Mouse (Mus musculus) cerebellum, postnatal 14 days (tissue): ENCODE measurements around the gene Wbp1.
A peak's percentile ranks its signal among the peaks of the same experiment; 100 is the strongest.

ENCODE experiments used
- DNase-seq, 2 experiments: peaks; one replicate each; pipeline ENCODE4 v3.0.0; 2021; ENCODE audit warnings: mixed read lengths in 2 of 2

The Wbp1 gene

DNA sequence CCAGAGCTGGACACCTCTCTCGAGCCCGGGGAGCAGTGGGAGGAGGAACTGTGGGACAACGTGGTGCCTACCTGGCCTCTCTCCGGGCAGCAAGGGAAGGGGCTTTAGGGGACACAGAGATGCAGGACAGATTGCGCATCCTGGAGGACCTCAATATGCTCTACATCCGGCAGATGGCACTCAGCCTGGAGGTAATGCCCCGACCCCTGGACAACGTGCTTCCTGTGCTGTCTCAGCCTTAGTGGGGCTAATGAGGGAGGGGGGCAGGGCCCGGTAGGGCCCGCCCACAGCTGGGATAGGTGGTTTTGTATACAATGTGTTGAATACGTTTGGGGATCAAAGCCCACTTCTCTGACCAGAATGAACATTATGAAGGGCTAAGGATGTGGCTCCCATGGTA, 16.7 kb upstream of the Wbp1 start:
- no peak for DNase-seq

DNA sequence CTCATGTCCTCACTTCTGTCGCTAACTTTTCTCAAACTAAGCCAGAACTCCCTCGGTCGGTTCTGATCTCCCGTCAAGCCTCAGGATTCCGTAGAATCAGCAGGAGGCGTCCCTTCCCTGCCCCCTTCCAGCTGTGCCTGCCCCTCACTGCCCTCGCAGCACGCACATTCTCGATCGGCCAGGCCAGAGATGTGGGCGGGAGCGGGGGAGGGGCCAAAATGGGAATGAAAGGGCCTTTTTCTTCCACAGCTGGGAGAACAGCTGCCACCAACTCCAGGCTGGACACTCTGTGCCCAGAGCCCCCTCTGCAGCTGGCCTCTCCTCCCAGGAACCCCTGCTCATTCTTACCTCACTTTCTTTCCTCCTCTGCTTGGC, 16.2 kb upstream of the Wbp1 start:
- peak in 1 of 2 experiments; percentile 53 for DNase-seq

DNA sequence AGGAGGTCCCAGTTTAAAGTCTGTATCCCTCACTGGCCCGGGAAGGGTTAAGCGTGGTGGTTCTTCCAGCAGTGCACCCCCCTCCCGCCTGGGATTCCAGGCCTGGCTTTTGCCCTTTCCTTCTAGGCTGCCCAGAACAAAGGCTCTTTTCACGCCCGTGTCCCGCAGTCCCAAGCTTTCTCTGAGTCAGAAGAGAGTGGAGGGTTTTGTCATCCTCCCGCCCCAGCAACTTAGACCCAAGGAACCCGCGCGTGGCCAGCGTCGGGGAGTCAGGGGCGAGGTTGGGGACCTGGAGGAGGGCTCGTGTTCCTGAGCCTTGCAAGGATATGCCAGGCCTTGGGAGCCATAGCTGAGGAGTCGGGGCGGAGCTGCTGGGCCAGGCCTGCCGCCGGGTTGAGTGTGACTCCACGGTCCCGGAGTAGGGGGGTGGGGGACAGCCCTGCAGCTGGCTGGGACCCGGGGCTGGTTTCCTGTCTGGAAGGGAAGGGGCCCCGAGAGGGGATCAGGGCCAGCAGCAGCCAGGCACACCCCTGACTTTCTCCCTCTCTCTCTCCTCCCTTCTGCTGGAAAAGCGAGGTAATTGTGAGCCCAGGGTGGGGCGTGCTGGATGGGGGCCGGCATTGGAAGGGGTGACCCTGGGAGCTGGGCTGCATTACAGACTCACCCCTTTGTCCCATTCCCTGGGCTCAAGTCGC, 15.7 kb upstream of the Wbp1 start:
- peak in 1 of 2 experiments; percentile 38 for DNase-seq

DNA sequence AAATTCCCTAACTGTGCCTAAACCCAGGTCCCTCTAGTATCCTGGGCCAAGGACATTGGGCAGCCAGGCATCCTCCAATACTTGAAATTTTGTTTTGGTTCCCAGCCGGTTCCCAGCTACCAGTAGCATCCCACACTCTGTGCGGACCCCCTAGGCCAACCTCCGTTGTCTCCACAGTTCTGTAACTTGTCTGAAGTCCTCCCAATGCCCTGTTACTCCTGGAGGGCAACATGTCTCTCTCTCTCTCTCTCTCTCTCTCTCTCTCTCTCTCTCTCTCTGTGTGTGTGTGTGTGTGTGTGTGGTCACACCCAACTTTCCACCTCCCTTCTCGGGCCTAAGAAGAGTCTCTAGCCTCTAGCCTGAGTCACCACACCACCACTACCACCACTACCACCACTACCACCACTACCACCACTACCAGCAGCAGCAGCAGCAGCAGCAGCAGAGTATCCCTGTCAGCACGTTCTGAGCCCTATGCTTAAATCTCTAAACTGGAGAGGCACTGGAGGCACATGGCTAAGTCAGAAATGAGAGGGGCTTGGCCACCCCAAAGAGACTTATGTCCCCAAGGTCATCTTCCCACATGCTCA, 15.0 kb upstream of the Wbp1 start:
- no peak for DNase-seq

DNA sequence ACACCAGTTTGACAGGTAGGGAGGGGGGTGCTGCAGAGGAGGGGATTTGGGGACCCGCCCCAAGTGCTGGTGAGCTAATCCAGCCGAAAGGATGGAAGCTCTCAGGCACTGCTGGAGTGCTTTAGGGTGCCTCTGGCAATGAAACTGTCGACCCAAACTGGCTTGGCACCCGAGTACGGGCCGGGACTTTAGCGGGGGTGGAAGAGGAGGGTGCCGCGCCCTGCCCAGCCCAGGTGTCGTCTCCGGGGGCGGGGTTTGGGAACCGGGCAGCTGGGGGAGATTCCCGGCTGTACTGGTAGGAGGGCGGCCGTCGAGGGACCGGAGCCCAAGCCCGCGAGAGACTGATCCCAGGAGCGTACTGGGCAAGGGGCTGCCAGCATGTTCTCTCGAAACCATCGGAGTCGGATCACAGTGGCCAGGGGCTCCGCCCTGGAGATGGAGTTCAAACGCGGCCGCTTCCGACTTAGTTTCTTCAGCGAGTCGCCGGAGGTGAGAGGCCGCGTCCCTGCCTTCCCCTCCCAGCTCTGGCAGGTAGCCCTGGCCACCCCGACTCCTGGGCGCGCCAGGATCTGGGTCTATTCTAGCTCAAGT, 14.3 kb upstream of the Wbp1 start:
- no peak for DNase-seq

DNA sequence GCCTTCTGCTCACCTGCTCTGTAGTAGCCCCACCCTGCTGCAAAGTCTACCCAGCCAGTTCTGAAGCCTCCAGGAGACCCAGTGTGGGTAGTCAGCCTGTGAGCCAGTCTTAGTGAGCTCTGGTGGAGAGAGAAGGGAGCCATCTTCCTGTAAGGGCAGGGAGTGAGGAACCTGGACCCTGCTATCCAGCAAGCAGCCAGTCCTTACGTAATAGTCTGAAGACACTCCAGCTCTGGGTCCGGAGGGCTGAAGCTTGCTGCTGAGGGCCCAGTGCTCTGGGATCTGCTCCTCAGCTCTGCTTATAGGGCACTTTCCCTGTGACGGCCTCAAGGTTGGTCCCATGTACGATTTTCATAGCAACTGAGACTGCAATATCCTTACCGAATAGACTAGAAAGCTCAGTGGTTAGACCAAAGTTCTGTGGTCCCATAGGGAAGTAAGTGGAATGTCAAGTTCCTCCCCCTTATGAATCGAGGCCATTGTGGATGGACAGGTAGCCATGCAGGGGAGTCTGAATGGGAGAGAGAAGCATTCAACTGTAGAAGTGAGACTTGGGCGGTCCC, 13.7 kb upstream of the Wbp1 start, which contains the start of gene Rtkn:
Rtkn (plus strand) TSS at position 513 of the 563 bp plus-strand sequence.
- DNase-seq = no peak

DNA sequence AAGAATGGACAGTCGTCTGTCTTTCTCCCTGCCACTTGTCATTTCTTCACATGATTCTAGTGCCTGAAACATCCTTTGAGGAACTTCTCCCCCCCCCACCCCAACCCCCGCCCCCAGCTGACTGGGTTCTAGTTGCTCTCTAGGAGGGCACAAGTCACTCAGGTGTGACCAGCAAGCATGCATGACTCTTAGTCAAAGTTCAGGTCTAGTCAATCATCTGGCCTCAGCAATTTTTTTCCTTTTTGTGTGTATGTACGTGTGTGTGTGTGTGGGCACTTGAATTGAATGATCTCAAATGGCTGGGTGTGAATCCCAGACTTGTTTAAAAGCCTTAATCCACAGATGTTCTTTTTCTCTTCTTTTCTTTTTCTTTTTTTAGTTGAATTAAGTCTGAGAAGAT, 12.9 kb upstream of the Wbp1 start:
- DNase-seq = no peak

DNA sequence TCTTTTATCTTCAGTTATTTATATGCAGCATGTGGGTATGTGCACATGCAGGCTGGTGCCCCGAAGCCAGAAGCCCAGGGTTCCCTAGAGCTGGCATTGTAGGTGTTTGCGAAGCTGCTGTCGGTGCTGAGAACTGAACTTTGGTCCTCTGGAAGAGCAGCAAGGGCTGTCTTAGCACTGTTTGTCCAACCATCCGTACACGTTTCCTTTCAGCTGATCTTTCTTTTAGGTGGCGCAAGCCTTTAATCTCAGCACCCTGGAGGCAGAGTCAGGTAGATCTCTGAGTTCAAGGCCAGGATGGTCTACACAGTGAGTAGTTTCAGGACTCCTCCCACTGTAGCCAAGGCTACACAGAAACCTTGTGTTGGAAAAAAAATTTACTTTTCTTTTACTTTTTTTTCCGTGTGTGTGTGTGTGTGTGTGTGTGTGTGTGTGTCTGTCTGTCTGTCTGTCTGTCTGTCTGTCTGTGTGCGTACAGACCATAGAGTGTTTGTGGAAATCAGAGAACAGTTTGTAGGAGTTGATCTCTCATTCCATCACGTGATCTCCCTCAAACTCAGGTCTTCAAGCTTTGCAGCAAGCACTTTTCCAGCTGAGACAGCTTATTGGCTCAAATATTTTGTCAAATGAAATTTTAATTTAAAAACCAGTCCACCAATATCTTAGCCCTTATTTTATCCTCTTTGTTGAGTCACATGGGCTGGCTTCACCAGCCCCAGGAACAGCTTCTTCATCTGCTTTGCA, 11.0 kb upstream of the Wbp1 start:
- DNase-seq = no peak

DNA sequence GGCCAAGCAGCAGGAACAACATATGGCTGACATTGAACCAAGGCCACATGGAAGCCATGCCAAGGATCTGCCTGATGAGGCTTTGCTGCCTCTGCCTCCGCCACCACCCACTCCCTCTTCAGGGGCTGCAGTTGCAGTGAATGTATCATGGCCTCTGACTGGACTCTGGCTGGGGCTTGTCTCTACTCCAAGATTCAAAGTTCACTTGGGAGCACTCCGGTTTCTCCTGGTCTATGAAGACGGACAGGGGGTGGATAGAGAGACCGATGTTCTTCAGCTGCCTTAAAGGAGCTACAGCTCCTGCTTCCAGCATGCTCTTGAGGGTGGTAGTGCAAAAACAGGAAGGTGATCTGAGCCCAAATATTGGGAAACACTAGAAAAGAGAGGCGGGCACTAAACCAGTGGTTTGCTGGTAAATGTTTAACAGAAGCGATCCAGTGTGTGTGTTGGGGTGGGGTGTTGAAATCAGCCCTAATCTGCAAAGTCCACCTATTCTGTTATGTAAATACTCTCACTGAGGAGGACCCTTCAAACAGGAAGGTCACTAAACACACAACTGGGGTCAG, 10.2 kb upstream of the Wbp1 start:
- peak in 1 of 2 experiments; percentile 31 for DNase-seq

DNA sequence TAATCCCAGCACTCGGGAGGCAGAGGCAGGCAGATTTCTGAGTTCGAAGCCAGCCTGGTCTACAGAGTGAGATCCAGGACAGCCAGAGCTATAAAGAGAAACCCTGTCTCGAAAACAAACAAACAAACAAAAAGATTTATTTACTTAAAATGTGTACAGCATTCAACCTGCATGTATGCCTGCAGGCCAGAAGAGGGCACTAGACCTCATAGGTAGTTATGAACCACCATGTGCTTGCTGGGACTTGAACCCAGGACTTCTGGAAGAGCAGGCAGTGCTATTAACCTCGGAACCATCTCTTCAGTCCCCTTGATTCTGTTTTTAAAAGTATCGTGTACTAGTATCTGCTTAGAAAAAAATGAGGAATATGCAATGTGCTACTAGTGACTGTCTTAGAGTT, 6.1 kb upstream of the Wbp1 start:
- DNase-seq = no peak

DNA sequence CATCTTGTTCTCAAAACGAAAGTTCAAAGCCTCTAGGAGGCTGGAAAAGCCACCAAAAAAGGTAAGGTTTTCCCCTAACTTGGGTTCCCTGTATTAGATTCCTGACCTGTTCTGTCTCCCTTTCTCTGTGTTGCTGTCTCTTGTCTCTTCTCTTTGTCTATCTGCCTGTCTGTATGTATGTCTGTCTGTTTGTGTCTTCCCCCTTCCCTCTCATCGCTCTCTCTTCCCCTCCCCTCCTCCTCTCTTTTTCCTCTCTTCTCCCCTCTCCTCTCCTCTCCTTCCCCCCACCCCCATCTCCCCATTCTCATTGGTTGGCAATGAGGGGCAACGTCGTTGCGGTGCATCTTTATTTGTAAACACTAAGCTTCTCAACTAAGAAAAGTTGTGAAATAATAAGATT, 4.0 kb upstream of the Wbp1 start, which contains the start of gene Ino80b:
Ino80b (minus strand) TSS at position 101 of the 400 bp plus-strand sequence.
- DNase-seq = no peak

DNA sequence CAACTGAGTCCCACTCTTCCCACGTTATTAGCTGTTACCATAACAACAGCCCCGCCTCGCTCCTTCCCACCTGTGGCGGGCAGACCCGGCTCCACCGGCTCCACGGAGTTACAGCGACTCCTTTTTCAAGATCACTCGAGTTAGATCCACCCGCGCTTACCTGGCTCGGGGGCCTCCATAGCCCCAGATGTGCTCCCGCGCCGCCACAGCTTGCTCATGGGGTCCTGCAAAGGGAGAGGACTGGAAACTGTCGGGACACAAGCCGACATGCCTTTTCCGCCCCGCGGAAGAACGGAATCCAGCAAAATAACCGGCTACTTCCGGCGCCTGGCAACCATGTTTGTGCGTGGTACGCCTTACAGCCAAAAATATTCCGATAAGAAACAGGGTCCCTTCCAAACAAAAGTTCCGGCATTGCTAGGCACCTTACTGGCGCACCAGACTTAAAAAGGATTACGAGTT, 3.5 kb upstream of the Wbp1 start:
- DNase-seq = peak; percentile 93 to 94

DNA sequence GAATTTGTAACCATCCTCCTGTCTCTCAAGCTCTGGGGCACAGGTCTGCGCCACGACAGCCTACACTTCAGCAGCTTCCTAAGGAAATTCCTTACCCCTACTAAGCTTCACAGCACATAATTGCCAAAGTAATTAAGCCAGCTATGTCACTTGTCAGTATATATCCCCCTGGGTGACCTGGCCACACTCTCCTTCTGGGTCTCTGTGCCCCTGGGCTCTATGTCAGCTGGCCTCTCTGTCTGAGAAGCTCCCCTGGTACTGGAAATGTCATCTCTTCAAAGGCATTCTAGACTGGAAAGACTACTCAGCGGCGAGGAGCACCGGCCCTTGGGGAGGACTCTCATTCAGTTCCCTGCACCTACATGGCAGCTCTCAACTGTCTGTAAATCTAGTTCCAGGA, 1.6 kb upstream of the Wbp1 start:
- no peak for DNase-seq

DNA sequence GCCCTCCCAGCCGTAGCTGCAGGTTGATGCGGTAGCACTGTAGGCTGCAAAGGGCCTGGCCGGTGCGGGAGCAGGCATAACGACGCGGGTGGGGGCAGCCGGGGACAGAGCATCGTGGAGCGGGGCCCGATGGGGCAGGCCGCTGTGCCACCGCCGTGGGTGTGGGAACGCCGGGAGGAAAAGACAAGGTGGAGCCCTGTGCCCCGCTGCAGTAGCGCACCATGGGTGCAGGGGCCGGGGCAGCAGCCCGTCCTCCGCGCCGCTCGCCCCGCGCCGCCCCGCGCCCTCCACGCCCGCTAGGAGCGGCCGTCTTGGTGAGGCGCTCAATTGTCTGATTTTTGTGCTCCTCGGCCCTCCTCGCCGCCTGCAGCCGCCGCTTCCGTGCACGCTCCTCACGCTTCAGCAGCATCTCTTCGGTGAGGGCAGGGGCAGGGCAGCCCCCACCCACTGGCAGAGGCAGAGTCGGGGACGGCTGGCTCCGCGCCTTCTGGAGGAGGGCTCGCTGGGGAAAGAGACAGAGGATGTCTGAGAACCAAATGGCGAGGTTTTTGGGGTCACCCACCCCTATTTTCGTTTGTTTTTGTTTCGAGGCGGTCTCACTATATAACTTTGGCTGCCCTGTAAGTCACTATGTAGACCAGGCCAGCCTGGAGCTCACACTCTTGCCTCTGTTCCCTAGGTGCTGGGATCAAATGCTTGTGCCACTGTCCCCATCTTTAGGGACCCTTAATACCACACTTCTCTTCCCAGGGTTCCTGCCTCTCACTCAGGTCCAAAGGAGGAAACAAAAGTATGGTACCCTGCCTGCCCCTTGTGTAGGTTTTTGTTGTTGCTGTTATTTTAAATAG, 728 bp upstream of the Wbp1 start:
- DNase-seq = peak in 1 of 2 experiments; percentile 66

DNA sequence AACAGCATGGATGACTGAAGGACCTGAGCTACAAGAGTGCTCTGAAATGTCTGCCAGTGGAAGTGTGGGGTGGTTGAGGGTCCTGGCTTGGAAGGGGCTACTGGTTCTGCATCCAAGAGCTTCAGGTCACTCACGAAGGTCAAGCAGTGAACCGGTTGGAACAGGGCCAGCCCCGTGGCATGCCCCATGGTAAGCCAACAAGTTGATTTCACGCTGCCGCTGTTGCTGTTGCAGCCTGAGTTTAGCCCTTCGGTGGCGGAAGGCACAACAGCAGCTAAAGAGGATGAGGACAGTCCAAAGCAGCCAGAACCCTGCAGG, 1.7 kb downstream of the Wbp1 start:
- peak in 1 of 2 experiments; percentile 58 for DNase-seq

DNA sequence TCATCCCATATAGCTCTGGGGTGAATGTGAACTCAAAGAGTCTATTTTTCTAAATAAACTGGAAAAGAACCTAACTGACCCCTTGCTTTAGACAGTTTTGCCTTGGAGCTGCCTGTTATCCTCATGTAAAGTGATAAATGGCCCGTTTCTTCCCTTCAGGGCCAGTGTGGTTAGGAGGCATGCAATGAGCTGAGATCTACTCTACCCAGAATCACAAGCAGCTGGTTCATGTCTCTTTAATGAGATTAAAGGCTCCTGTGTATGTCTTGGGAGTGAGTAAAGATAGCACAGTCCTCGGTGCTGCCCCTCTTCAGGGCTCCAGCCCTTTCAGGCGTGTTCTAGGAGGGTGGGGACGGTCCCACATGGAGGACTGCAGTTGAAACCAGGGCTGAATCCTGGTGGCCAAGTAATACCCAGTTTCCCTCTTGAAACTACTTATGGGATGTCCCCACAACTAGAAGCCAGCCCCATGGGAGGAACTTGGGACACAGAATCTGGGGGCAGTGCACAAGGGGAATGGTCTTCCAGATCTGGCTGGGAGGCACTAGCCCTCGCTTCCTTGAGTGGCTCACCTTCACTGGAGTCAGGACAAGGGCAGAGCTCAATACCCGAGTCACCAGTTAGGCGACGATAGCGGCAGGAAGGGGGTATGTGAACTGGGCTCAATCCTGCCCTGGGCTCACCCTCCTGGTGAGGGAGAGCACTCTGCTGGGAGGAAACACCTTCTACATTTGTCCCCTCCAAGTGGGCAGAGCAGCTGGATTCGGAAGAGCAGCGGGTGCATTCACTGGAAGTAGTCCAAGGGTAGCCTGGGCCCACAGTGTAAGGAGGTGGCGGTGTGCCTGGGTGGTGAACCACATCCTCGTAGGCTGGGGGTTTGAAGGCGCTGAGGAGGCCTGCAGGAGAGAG, 2.3 kb downstream of the Wbp1 start:
- no peak for DNase-seq

DNA sequence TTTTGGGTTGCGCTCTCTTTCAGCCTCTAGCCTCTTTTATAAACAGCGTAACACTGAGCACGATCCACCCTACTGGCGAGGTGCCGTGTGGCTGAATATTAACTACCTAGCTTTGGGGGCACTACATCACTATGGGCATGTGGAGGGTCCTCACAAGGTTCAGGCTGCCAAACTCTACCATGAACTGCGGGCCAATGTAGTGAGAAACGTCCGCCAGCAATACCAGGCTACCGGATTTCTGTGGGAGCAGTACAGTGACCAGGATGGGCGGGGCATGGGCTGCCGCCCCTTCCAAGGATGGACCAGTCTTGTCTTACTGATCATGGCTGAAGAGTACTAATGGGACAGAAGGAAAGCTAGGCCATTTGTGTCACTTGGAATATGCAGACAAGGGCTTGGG, 3.0 kb downstream of the Wbp1 start:
- no peak for DNase-seq

DNA sequence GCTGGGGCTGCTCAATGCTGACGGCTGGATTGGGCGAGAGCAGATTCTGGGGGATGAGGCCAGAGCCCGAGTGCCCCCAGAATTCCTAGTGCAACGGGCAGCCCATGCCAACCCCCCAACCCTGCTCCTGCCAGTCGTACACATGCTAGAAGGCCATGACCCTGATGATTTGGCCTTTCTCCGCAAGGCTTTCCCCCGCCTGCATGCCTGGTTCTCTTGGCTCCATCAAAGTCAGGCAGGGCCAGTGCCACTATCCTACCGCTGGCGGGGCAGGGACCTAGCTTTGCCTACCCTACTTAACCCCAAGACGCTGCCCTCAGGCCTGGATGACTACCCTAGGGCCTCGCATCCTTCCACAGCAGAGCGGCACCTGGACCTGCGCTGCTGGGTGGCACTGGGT, 3.7 kb downstream of the Wbp1 start:
- DNase-seq = no peak

DNA sequence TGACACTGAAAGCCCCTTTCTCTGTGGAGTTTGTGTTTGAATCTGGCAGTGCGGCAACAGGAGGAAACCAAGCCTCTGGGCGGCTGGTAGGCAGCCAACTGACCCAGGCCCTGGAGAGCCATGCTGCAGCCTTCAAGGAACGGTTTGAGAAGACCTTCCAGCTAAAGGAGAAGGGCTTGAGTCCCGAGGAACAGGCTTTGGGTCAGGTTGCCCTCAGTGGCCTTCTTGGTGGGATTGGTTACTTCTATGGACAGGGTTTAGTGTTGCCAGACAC, 4.3 kb downstream of the Wbp1 start:
- DNase-seq = no peak

DNA sequence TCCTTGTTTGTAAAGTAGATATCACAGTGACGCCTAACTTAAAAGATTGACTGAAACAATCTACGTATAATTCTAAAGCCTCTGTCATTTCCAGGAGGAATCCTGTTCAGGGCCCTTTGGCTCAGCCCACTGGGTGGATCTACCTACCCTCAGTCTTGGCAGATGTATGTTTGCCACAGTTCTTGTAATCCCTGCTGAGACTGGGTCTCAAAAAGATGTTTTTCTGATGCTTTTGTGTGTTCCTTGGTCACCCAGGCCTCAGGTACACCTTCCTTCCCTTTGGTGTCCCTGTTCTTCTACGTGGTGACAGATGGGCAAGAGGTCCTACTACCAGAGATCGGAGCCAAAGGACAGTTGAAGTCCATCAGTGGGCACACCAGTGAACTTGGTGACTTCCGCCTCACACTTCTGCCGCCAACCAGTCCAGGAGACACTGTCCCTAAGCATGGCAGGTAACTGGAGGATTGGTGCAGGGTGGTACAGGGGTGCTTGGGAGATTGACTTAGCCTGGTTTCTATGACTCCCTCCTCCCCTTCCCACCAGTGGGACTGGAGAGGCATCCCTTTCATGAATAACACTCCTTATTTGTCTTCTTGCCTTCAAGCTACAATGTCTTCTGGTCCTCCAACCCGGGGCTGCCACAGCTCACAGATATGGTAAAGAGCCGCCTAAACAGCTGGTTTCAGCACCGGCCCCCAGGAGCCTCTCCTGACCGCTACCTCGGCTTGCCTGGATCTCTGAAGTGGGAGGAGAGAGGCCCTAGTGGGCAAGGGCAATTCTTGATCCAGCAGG, 4.8 kb downstream of the Wbp1 start:
- DNase-seq = no peak
